Mouse (Mus musculus): Measurements from ENCODE around the gene Golga5.

Golga5 gene

DNA sequence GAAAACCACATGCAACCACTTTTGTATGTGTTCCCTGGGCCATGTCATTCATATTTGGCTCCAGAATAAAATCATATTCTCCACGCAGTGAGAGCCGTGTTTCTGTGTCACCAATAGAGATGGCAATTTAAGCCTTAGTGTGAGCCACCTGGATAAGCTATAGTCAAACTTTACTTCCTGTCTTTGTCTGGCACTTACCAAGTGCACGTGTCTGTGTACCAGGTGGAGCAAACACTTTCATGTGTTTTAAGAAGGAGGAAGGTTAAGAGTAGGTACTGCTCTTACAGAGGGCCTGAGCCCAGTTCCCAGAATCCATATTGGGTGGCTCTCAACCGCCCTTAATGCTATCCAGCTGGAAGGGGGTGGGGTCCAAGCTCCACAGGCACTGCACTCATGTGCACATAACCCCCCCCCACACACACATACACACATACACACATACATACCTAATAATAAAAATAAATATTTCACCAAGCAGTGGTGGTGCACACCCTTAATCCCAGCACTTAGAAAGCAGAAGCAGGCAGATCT lies 43.8 kb upstream of the Golga5 start:
- Histone ChIP-seq H3K4me1 (replicated peaks; ENCODE audit: low read depth, low read length) (peaks cover 31% of the 10 kb centered on the region), H3K9me3 (ENCODE audit: low read length) (no peaks in the 10 kb centered on the region), H3K4me3 (replicated peaks; ENCODE audit: low read length) (no peak overlapping the region), H3K27me3 (ENCODE audit: insufficient read depth, low read length) (no peaks in the 10 kb centered on the region), H3K36me3 (ENCODE audit: insufficient read depth, low read length) (no peaks in the 10 kb centered on the region; the same call in 1 of the 2 replicates)
- TF ChIP-seq POU5F1 (IDR thresholded peaks at IDR 0.05; ENCODE audit: borderline replicate concordance, low read length) (no peak), CTCF (conservative IDR thresholded peaks at IDR 0.05; ENCODE audit: low read length) (no peak), NANOG (IDR thresholded peaks at IDR 0.05; ENCODE audit: borderline replicate concordance, low read length) (no peak)

DNA sequence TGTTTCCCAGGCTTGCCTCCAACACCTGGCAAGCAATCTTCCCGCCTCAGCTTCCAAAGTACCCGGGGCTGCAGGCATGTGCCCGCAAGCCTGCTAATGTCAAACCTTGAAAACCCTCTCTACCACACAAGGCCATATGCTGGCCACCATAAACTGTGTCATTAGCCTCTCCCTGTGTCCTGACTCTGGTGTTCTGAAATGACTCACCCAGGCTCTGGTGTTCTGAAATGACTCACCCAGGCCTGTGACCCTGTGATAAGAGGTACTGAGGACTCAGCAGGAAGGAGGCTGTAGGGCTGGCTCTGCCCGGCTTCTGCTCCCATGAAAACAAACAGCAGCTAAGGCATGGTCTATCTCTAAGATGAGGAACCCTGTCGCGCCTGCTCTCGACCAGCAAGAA lies 42.6 kb upstream of the Golga5 start:
- no peaks in the 10 kb centered on the region for H3K9me3 ChIP-seq (ENCODE audit: low read length)
- no peak for TF ChIP-seq POU5F1 (IDR thresholded peaks at IDR 0.05; ENCODE audit: borderline replicate concordance, low read length)
- no peak for TF ChIP-seq CTCF (conservative IDR thresholded peaks at IDR 0.05; ENCODE audit: low read length)
- no peak for TF ChIP-seq NANOG (IDR thresholded peaks at IDR 0.05; ENCODE audit: borderline replicate concordance, low read length)
- H3K27me3 ChIP-seq (ENCODE audit: insufficient read depth, low read length): no peaks in the 10 kb centered on the region
- no peaks in the 10 kb centered on the region; the same call in 1 of the 2 replicates for H3K36me3 ChIP-seq (ENCODE audit: insufficient read depth, low read length)
- H3K4me3 ChIP-seq (replicated peaks; ENCODE audit: low read length): no peak overlapping the region
- H3K4me1 ChIP-seq (replicated peaks; ENCODE audit: low read depth, low read length): peaks cover 26% of the 10 kb centered on the region

DNA sequence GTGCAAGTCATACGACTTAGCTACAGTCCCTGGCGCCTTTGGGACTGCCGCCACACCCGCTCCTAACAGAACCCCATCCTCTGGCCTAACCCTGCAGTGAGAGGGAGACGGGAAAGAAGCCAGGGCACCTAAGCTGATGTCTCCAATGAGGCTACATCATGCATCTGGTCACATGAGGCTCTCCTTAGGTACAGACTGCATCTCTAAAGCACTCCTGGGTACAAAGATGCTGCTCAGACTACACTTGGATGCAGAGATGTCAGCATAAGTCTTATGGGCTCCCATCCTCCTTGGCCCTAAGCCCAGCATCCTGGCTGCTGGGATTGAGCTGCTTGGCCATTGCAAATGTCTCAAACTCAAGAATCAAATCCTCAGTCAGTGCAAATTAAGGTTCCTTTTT lies 39.3 kb upstream of the Golga5 start:
- Histone ChIP-seq H3K4me1 (replicated peaks; ENCODE audit: low read depth, low read length) (peaks cover 19% of the 10 kb centered on the region), H3K4me3 (replicated peaks; ENCODE audit: low read length) (no peak overlapping the region), H3K36me3 (ENCODE audit: insufficient read depth, low read length) (no peaks in the 10 kb centered on the region), H3K27me3 (ENCODE audit: insufficient read depth, low read length) (no peaks in the 10 kb centered on the region), H3K9me3 (ENCODE audit: low read length) (no peaks in the 10 kb centered on the region)
- TF ChIP-seq CTCF (conservative IDR thresholded peaks at IDR 0.05; ENCODE audit: low read length) (no peak), NANOG (IDR thresholded peaks at IDR 0.05; ENCODE audit: borderline replicate concordance, low read length) (no peak), POU5F1 (IDR thresholded peaks at IDR 0.05; ENCODE audit: borderline replicate concordance, low read length) (no peak)

- peaks cover 19% of the 10 kb centered on the region for H3K4me1 ChIP-seq (replicated peaks; ENCODE audit: low read depth, low read length)
- TF ChIP-seq CTCF (conservative IDR thresholded peaks at IDR 0.05; ENCODE audit: low read length) (no peak), NANOG (IDR thresholded peaks at IDR 0.05; ENCODE audit: borderline replicate concordance, low read length) (no peak), POU5F1 (IDR thresholded peaks at IDR 0.05; ENCODE audit: borderline replicate concordance, low read length) (no peak)
- no peak overlapping the region for H3K4me3 ChIP-seq (replicated peaks; ENCODE audit: low read length)
- H3K9me3 ChIP-seq (ENCODE audit: low read length): no peaks in the 10 kb centered on the region
- H3K27me3 ChIP-seq (ENCODE audit: insufficient read depth, low read length): no peaks in the 10 kb centered on the region
- H3K36me3 ChIP-seq (ENCODE audit: insufficient read depth, low read length): no peaks in the 10 kb centered on the region
These were observed 38.7 kb upstream of the Golga5 start for GRCm38 (mm10) chr12:102430228-102430627.

GRCm38 (mm10) chr12:102432238-102432637 lies 36.7 kb upstream of the Golga5 start:
- TF ChIP-seq POU5F1 (IDR thresholded peaks at IDR 0.05; ENCODE audit: borderline replicate concordance, low read length): no peak
- no peak for TF ChIP-seq NANOG (IDR thresholded peaks at IDR 0.05; ENCODE audit: borderline replicate concordance, low read length)
- TF ChIP-seq CTCF (conservative IDR thresholded peaks at IDR 0.05; ENCODE audit: low read length): no peak
- no peak overlapping the region for H3K4me3 ChIP-seq (replicated peaks; ENCODE audit: low read length)
- no peaks in the 10 kb centered on the region for H3K36me3 ChIP-seq (ENCODE audit: insufficient read depth, low read length)
- H3K4me1 ChIP-seq (replicated peaks; ENCODE audit: low read depth, low read length): peaks cover 19% of the 10 kb centered on the region
- H3K27me3 ChIP-seq (ENCODE audit: insufficient read depth, low read length): no peaks in the 10 kb centered on the region
- no peaks in the 10 kb centered on the region for H3K9me3 ChIP-seq (ENCODE audit: low read length)

- peaks cover 31% of the 10 kb centered on the region for H3K4me1 ChIP-seq (replicated peaks; ENCODE audit: low read depth, low read length)
- H3K36me3 ChIP-seq (ENCODE audit: insufficient read depth, low read length): no peaks in the 10 kb centered on the region
- no peaks in the 10 kb centered on the region for H3K27me3 ChIP-seq (ENCODE audit: insufficient read depth, low read length)
- H3K4me3 ChIP-seq (replicated peaks; ENCODE audit: low read length): no peak overlapping the region
- no peak for TF ChIP-seq POU5F1 (IDR thresholded peaks at IDR 0.05; ENCODE audit: borderline replicate concordance, low read length)
- no peak for TF ChIP-seq CTCF (conservative IDR thresholded peaks at IDR 0.05; ENCODE audit: low read length)
- TF ChIP-seq NANOG (IDR thresholded peaks at IDR 0.05; ENCODE audit: borderline replicate concordance, low read length): no peak
- H3K9me3 ChIP-seq (ENCODE audit: low read length): no peaks in the 10 kb centered on the region
These were observed 34.8 kb upstream of the Golga5 start for GRCm38 (mm10) chr12:102434107-102434506.

GRCm38 (mm10) chr12:102436939-102437526 lies 31.9 kb upstream of the Golga5 start:
- no peak overlapping the region for H3K4me3 ChIP-seq (replicated peaks; ENCODE audit: low read length)
- no peaks in the 10 kb centered on the region for H3K36me3 ChIP-seq (ENCODE audit: insufficient read depth, low read length)
- peaks cover 39% of the 10 kb centered on the region for H3K4me1 ChIP-seq (replicated peaks; ENCODE audit: low read depth, low read length)
- H3K27me3 ChIP-seq (ENCODE audit: insufficient read depth, low read length): peaks cover 2% of the 10 kb centered on the region
- TF ChIP-seq NANOG (IDR thresholded peaks at IDR 0.05; ENCODE audit: borderline replicate concordance, low read length) (no peak), POU5F1 (IDR thresholded peaks at IDR 0.05; ENCODE audit: borderline replicate concordance, low read length) (no peak), CTCF (conservative IDR thresholded peaks at IDR 0.05; ENCODE audit: low read length) (no peak)
- no peaks in the 10 kb centered on the region for H3K9me3 ChIP-seq (ENCODE audit: low read length)

GRCm38 (mm10) chr12:102437952-102438351 lies 31.0 kb upstream of the Golga5 start:
- Histone ChIP-seq H3K4me3 (replicated peaks; ENCODE audit: low read length) (peak overlapping the region; percentile 87; the same call in 1 of the 2 replicates), H3K36me3 (ENCODE audit: insufficient read depth, low read length) (no peaks in the 10 kb centered on the region), H3K4me1 (replicated peaks; ENCODE audit: low read depth, low read length) (peaks cover 31% of the 10 kb centered on the region), H3K9me3 (ENCODE audit: low read length) (no peaks in the 10 kb centered on the region), H3K27me3 (ENCODE audit: insufficient read depth, low read length) (peaks cover 6% of the 10 kb centered on the region)
- no peak for TF ChIP-seq NANOG (IDR thresholded peaks at IDR 0.05; ENCODE audit: borderline replicate concordance, low read length)
- TF ChIP-seq POU5F1 (IDR thresholded peaks at IDR 0.05; ENCODE audit: borderline replicate concordance, low read length): no peak
- no peak for TF ChIP-seq CTCF (conservative IDR thresholded peaks at IDR 0.05; ENCODE audit: low read length)
